In genomic region chr17:34898160-34898586, GRCm38 (mm10) we compare ENCODE assay signal across 1 mouse cellular context.
A peak's percentile ranks its signal among the peaks of the same experiment; 100 is the strongest.
TF ChIP-seq lines count a peak whose summit lies in the region.

C2 (minus strand) TSS chr17:34898265.
Ehmt2 (plus strand) TSS chr17:34898469.

TF ChIP-seq in CH12.LX, 34 proteins besides CTCF, POLR2A, EP300 and RAD21 (continued from another document):
- TF ChIP-seq MAZ (IDR thresholded peaks at IDR 0.05; ENCODE audit: low read depth, low read length): peak; percentile 84
- TF ChIP-seq JUN (IDR thresholded peaks at IDR 0.05; ENCODE audit: insufficient read depth, low read depth, low read length): no peak
- 0 out of 2 replicates have a peak, but pooled peaks have one; percentile 68 for TF ChIP-seq TBP (conservative IDR thresholded peaks at IDR 0.05; ENCODE audit: low read depth, low read length)
- TF ChIP-seq E2F4 (IDR thresholded peaks at IDR 0.05; ENCODE audit: insufficient replicate concordance, low read depth, low read length): no peak
- no peak for TF ChIP-seq ZC3H11A (IDR thresholded peaks at IDR 0.05; ENCODE audit: low read depth, low read length)
- TF ChIP-seq GABPA (IDR thresholded peaks at IDR 0.05; ENCODE audit: insufficient replicate concordance, low read depth, low read length): no peak
- TF ChIP-seq JUND (conservative IDR thresholded peaks at IDR 0.05; ENCODE audit: low read depth, low read length): no peak
- TF ChIP-seq RCOR1 (conservative IDR thresholded peaks at IDR 0.05; ENCODE audit: low read depth, low read length): no peak
- TF ChIP-seq BHLHE40 (IDR thresholded peaks at IDR 0.05; ENCODE audit: low read depth, low read length): peak; percentile 81
- TF ChIP-seq UBTF (IDR thresholded peaks at IDR 0.05; ENCODE audit: low read depth, low read length): no peak
- TF ChIP-seq SMC3 (IDR thresholded peaks at IDR 0.05; ENCODE audit: low read depth, low read length): no peak
- TF ChIP-seq PAX5 (IDR thresholded peaks at IDR 0.05; ENCODE audit: low read length): no peak
- no peak for TF ChIP-seq ZNF384 (IDR thresholded peaks at IDR 0.05; ENCODE audit: low read depth, low read length)
- TF ChIP-seq MXI1 (IDR thresholded peaks at IDR 0.05; ENCODE audit: low read depth, low read length): peak; percentile 99
- TF ChIP-seq ETS1 (conservative IDR thresholded peaks at IDR 0.05; ENCODE audit: low read depth, low read length): no peak
- TF ChIP-seq ELF1 (IDR thresholded peaks at IDR 0.05; ENCODE audit: low read depth, low read length): peak; percentile 42
- peak; percentile 71 for TF ChIP-seq NRF1 (IDR thresholded peaks at IDR 0.05; ENCODE audit: low read depth, low read length)
- peak; percentile 98 for TF ChIP-seq MYC (IDR thresholded peaks at IDR 0.05; ENCODE audit: low read depth, low read length)
- no peak for TF ChIP-seq CHD1 (IDR thresholded peaks at IDR 0.05; ENCODE audit: low read depth, low read length)
- TF ChIP-seq ZKSCAN1 (IDR thresholded peaks at IDR 0.05; ENCODE audit: borderline replicate concordance, low read depth, low read length): no peak
- TF ChIP-seq POLR2AphosphoS2 (IDR thresholded peaks at IDR 0.05; ENCODE audit: low read depth, low read length): no peak
- TF ChIP-seq MAX (IDR thresholded peaks at IDR 0.05; ENCODE audit: low read length): peak; percentile 95
- peak; percentile 46 for TF ChIP-seq HCFC1 (IDR thresholded peaks at IDR 0.05; ENCODE audit: low read depth, low read length)
- TF ChIP-seq USF2 (conservative IDR thresholded peaks at IDR 0.05; ENCODE audit: low read depth, low read length): peak; percentile 62
- TF ChIP-seq MAFK (IDR thresholded peaks at IDR 0.05; ENCODE audit: insufficient replicate concordance, low read length): no peak
